Mouse (Mus musculus): ENCODE data around the gene Ldlrad3. TPM values are rescaled to one million over a fixed set of nuclear protein-coding genes. Genes with fewer than 3 reads are reported as not detected.
A peak's percentile ranks its signal among the peaks of the same experiment; 100 is the strongest.

The Ldlrad3 gene
- total RNA-seq, 1 experiment from 2014 or later: 10.2 TPM

DNA sequence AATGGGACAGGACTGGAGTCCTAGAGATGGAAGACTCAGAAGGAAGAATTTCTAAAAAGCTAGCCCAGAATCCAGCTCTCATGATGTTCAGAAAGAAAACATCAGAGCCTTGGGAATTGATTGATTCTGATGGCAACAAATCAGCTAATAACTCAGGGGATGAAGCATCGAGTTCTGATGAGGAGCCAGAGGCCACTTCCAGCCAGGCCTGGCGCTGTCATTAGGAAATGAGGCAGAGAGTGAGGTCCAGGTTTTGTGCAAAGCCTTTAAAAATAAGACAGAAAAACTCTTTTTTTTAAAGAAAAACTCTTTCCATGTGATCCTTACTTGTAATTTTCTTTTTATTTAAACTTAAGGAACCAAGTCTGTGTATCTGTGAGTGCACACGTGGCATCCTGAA, 252.9 kb downstream of the Ldlrad3 start:
- ATAC-seq (replicated peaks in 1 of 2; ENCODE audit: insufficient read depth in 1 of 2, low FRiP score in 2 of 2, low TSS enrichment in 1 of 2, low read depth in 1 of 2, poor library complexity in 2 of 2, severe bottlenecking in 2 of 2): no peak

DNA sequence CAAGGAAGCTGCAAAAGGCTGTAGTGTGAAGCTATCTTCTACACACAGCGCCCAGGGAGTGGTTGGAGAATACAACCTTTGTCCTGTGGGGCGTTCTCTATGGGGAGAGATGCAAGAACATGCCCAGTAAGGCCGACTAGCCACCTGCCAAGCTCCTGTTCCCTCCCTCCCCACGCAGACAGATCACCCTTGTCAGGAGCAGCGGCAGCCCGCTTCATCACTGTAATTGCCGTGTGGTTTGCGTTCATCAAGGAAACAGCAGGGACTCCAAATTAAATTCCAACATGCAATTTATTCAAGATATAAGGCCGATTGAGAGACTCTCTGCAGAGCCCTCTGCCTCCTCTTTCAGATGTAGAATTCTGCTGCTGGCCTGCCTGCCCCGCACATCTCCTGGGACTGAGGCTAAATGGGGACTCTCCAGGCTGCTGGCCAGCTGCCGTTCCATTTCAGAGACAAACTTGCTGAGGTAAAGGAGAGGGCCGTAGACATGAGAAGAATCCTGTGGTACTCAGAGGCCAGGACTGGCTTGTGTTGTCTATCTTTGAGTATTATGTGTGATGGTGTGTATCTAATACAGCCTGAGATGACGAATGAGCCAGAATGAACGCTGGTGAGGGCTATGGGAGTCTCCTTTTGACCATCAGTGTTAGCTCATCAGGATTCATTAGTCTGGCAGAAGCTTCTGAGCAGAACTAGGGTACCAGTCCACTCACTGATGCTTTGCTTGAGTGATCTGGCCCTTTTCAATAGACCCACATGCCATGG, 253.8 kb downstream of the Ldlrad3 start:
- no peak for ATAC-seq (replicated peaks in 1 of 2; ENCODE audit: insufficient read depth in 1 of 2, low FRiP score in 2 of 2, low TSS enrichment in 1 of 2, low read depth in 1 of 2, poor library complexity in 2 of 2, severe bottlenecking in 2 of 2)

DNA sequence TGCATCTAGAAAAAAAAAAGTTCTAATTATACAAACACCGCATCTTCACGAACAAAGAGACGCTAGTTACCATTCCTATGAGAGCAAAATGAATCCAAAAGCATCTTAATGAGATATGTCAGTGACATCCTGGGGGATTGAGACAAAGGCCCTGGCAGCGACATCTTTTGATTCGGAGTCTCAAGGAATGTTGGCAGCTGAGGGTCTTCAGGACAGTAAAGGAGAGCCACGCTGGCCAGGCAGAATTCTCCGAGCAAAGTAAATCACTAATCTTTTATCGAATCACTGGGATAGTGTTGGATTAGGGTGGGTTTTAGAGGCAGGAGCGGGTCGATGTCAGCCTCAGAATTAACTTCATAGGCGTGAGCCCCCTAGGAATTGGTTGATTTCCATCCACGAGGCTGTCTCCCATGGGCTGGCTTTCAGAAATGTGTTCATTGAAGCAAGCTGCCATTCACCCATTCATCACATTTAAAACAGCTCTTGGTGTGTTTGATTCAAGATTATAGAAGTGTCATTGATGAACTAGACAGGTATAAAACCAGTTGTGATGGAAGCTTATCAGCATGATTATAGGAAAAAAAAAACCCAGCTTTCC, 260.5 kb downstream of the Ldlrad3 start:
- ATAC-seq (replicated peaks in 1 of 2; ENCODE audit: insufficient read depth in 1 of 2, low FRiP score in 2 of 2, low TSS enrichment in 1 of 2, low read depth in 1 of 2, poor library complexity in 2 of 2, severe bottlenecking in 2 of 2): no peak

DNA sequence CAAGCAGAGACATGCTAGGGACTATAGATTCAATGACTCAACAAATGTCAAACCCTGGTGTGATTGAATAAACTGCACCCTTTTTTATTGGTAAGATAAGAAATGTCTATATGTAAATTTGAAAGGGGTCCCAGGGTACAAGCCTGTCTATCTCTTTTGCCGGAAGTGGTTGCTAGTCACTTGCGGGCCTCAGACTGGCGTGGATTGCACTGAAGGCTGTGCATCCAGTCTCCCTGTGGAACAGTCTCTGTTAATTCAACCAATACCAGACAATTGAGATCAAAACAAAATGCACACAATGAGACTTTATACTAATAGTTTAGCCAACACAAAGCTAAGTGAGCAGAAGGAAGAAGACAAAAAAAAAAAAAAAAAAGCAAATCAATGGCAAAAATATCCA, 261.0 kb downstream of the Ldlrad3 start:
- ATAC-seq (replicated peaks in 1 of 2; ENCODE audit: insufficient read depth in 1 of 2, low FRiP score in 2 of 2, low TSS enrichment in 1 of 2, low read depth in 1 of 2, poor library complexity in 2 of 2, severe bottlenecking in 2 of 2): no peak

DNA sequence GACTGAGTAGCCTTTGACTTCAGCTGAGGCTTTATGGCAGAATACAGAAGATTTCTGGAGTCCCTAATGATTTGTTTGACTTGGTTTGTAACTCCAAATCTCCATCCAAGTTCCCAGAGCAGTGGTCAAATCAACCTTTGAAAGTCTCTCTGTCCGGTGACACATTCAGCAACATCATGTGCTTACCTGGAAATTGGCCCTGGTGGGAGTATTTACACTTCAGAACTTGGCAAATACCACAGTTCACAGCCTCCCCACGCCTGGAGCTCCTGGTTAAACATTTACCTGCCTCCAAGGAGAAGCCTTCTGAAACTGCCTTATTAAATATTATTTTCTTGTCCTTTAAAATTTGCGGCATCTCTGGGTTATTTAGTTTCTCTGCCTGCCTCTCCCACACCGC, 263.0 kb downstream of the Ldlrad3 start:
- ATAC-seq (replicated peaks in 1 of 2; ENCODE audit: insufficient read depth in 1 of 2, low FRiP score in 2 of 2, low TSS enrichment in 1 of 2, low read depth in 1 of 2, poor library complexity in 2 of 2, severe bottlenecking in 2 of 2): no peak

DNA sequence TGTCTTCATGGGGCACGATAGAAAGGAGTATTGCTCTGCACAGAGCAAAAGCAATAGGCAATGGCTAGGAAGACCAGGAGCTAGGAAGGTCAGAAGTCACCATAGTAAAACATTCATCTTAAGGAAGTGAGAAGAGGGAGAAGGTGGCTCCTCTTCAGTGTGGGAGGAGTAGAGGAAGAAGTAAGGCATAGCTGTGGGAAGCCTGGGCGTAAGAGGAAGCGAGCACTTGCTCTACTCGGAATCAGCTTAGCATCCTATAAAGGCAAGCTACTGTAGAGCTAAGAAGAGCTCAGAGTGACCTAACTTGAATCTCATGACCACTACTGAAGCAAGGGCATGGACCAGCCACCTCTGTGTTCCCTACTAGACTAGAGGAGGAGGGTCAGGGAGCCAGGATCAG, 263.9 kb downstream of the Ldlrad3 start:
- ATAC-seq (replicated peaks in 1 of 2; ENCODE audit: insufficient read depth in 1 of 2, low FRiP score in 2 of 2, low TSS enrichment in 1 of 2, low read depth in 1 of 2, poor library complexity in 2 of 2, severe bottlenecking in 2 of 2): no peak

DNA sequence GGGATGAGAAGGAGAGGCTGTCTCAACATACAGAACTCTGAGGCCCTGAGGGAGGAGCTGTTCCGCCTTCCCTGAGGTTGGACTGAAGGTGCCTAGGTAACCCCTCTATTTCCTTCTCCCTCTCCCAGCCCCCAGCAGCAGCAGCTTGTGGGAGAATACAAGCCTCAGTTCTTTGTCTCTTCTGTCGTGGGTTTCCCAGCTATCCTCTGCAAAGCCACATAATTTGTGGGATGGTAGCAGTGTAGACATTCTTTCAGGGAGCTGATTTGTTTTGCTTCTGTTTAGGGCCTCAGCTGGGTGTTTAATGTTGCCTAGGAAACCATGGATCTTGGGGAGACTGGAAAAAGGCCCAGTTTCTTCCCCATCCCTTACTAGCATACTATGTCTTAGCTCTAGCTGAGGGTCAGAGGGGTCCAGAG, 266.0 kb downstream of the Ldlrad3 start:
- ATAC-seq (replicated peaks in 1 of 2; ENCODE audit: insufficient read depth in 1 of 2, low FRiP score in 2 of 2, low TSS enrichment in 1 of 2, low read depth in 1 of 2, poor library complexity in 2 of 2, severe bottlenecking in 2 of 2): no peak

DNA sequence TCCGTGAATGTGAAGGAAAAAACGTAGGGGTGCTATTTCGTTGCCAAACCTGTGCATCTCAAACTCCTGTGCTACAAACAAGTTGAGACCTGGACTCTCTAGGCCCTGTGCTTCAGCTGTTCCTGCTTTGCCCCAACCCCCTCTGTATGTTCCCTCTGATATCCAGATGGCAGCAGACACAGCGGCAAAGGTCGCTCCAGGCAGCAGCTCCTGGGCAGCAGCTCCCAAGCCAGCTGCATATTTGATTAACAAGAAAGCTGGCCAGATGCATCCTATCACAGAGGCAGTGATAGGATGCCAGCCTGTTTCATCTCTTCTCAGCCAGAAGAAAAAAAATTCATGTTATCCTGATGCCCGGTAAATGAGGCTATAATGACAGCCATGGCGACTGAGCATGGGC, 267.7 kb downstream of the Ldlrad3 start:
- no peak for ATAC-seq (replicated peaks in 1 of 2; ENCODE audit: insufficient read depth in 1 of 2, low FRiP score in 2 of 2, low TSS enrichment in 1 of 2, low read depth in 1 of 2, poor library complexity in 2 of 2, severe bottlenecking in 2 of 2)

DNA sequence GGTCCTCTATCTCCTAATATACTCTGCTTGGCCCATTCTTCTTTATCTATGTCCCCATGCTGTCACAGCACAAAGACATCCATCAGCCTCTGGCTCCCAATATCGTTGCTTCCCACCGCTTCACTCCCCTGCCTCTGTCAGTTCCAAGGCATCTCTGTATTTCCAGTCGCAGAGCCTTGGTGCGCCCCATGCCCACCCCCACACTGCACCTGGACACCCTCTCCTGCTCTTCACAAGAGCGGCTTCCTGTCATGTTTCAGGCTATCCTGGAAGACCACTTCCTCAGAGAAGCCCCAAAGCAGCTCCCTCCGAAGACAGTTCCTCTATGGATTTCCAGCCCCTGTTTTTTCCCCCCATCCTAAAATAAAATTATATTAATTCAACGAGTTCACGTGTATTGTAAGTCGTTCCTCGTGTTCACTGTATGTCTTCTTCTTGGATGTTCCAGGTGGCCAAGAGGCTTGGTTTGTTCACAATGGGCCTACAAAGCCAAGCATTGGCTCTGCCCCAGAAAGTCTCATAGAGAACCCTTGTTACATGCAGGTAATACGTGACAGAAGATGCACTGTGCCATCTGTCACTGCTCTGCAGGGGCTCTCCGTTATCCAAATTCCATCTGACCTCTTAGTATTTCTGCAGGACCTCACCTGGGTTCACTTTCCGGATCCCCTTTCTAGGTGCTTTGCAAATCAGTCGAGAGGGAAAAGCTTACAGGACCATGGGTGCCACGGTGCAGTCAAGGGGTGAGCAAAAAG, 276.7 kb downstream of the Ldlrad3 start:
- no peak for ATAC-seq (replicated peaks in 1 of 2; ENCODE audit: insufficient read depth in 1 of 2, low FRiP score in 2 of 2, low TSS enrichment in 1 of 2, low read depth in 1 of 2, poor library complexity in 2 of 2, severe bottlenecking in 2 of 2)

DNA sequence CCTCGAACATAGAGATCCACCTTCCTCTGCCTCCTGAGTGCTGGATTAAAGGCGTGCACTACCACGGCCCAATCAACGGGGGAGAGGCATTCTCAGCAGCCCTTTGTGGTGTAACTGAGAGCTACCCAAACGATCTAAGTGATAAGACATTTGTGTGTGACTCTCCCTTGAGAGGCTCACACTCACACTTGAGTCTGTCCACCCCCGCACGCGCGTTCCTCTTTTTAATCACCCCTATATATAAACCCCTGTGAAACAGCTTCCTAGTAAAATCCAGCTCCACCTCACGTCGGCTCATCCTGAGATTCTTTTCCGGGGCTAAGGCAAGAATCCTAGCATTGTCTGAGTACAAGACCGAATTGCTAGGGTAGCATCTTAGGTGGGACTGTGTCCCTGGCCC, 277.4 kb downstream of the Ldlrad3 start:
- ATAC-seq (replicated peaks in 1 of 2; ENCODE audit: insufficient read depth in 1 of 2, low FRiP score in 2 of 2, low TSS enrichment in 1 of 2, low read depth in 1 of 2, poor library complexity in 2 of 2, severe bottlenecking in 2 of 2): no peak

DNA sequence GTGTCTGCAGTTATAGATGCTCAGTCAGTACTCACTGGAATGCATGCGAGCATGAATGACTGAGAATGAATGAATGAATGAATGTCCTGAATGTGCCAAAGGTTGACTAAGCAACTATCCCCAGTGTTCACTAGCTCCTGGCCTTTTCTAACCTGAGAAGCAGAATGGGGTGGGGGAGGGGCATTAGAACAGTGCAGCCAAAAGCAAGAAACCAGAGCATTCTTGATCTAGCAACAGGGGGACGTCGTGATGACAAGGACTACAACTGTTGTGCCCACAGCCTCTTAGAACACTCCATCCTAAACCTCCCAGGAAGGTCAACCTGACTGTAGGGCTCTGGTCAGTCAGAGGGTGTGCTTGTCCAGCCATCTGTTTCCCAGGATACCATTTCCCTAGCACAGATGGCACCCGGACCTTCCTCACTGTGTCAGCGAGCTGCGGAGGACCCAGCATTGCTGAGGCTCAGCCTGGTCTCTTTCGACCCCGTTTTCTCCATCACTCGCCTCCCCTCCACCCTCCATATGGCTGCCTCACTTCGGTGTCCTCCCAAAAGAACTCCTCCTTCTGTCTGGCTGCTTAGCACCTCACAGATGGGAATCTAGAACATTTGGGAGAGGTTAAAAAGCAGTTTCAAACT, 278.7 kb downstream of the Ldlrad3 start:
- ATAC-seq (replicated peaks in 1 of 2; ENCODE audit: insufficient read depth in 1 of 2, low FRiP score in 2 of 2, low TSS enrichment in 1 of 2, low read depth in 1 of 2, poor library complexity in 2 of 2, severe bottlenecking in 2 of 2): no peak

DNA sequence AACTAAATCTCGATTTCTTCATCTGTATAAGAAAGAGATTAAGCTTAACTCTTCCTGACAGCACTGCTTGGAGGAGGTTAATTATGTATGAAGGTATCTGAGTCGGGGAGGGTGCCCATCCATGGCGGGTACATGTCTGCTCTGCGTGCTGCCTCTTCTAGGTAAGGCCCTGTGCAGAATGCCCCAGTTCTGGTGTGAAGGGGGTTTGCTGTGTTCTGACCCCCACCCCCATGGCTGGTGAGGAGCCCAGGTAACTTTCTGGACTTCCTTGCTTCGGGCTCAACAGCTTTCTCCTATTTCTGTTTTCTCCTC, 279.9 kb downstream of the Ldlrad3 start:
- no peak for ATAC-seq (replicated peaks in 1 of 2; ENCODE audit: insufficient read depth in 1 of 2, low FRiP score in 2 of 2, low TSS enrichment in 1 of 2, low read depth in 1 of 2, poor library complexity in 2 of 2, severe bottlenecking in 2 of 2)

DNA sequence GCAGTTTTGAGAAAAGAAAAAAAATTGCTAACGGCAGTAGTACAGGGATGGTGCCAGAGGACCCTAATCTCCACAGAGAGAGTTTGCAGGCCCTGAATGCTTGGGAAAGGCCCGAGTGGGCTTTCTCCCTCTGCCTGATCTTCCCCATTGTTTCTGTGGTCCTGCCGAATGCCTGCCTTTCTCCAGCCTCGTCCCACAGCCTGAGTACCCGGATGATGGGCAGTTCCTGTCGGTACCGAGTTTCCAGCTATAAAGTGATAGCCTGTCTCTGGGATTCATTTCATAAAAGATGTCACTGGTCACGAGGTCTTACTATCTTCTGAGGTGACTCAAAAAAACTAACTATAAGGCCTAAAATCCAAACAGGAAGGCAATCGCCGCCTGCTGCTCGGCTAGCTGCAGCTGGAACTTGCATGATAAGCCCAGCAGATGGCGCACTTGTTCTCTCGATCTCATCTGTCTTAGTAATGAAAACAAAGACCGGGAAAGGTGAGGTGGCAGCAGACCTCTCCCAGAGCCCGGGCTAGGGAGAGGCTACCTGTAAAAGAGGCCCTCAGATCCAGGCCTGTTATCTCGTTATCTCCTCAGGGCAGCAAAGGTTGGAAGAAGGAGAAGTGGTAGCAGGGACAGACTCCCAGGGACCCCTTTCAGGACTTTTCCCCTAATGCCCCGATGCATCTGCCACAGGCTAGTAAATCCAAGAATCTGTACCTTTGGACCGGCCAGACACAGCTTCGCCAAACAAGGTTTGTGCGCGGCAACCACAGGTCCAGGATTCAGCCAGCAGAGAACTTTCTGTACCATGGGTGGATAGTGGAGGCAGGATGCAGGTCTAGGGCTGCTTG, 280.4 kb downstream of the Ldlrad3 start:
- peak; percentile 62 to 76 for ATAC-seq (replicated peaks in 1 of 2; ENCODE audit: insufficient read depth in 1 of 2, low FRiP score in 2 of 2, low TSS enrichment in 1 of 2, low read depth in 1 of 2, poor library complexity in 2 of 2, severe bottlenecking in 2 of 2)

DNA sequence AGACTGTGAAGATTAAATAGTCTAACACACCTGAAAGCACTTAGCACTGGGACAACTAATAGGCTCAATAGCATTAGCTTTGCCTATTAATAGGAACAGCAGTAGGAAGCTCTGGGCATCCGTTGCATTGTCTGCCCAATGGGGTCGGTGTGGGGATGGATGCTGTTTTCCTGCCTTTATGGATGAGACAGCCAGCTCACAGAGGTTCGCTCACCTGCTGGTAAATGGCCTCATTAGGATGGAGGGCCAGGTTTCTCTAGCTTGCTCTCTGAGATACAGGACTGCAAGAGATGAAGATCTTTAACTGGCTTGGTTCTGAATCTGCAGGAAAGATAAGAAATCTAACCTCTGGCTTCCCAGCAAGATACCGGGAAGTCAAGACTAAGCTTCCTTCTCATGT, 284.0 kb downstream of the Ldlrad3 start:
- ATAC-seq (replicated peaks in 1 of 2; ENCODE audit: insufficient read depth in 1 of 2, low FRiP score in 2 of 2, low TSS enrichment in 1 of 2, low read depth in 1 of 2, poor library complexity in 2 of 2, severe bottlenecking in 2 of 2): no peak
